Mouse (Mus musculus) cerebellum, adult 2 months (tissue): ENCODE results near the gene Bex2.

ENCODE experiments used
- CTCF ChIP-seq: fragments of 200-500 bp; IDR thresholded peaks from 2 replicates; pipeline ENCODE4 v1.5.1; 2011; ENCODE audit warnings: low read depth, mild to moderate bottlenecking, control low read depth, low read length, moderate library complexity, borderline replicate concordance; ENCODE audit not compliant: insufficient read depth
- POLR2A ChIP-seq: fragments of 200-500 bp; IDR thresholded peaks from 2 replicates; pipeline ENCODE4 v1.6.1; 2011; ENCODE audit warnings: low read length, control low read depth, borderline replicate concordance; ENCODE audit not compliant: insufficient read depth

DNA sequence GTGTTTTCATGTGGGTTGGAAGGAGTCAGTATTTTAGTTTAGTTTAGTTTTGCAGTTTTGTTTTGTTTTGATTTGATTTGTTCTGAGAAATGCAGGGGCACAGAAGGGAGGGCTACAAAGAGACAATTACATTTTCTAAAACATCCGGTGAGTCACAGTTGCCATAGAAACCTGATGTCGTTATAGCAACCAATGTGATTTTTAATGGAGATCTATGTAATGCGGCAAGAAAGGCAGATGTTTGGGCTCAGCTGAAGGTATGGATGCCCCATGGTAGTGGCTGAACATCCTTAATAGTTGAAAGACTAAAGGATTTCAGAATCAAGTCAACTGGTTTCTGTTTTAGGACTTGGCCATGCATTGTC, 36.7 kb upstream of the Bex2 start:
- TF ChIP-seq CTCF (no peak), POLR2A (no peak)
